Mouse (Mus musculus): ENCODE data around the gene Clpsl2. TPM values are rescaled to one million over a fixed set of nuclear protein-coding genes. Genes with fewer than 3 reads are reported as not detected.

The Clpsl2 gene
- polyA plus RNA-seq, 1 experiment from 2014 or later = not detected

DNA sequence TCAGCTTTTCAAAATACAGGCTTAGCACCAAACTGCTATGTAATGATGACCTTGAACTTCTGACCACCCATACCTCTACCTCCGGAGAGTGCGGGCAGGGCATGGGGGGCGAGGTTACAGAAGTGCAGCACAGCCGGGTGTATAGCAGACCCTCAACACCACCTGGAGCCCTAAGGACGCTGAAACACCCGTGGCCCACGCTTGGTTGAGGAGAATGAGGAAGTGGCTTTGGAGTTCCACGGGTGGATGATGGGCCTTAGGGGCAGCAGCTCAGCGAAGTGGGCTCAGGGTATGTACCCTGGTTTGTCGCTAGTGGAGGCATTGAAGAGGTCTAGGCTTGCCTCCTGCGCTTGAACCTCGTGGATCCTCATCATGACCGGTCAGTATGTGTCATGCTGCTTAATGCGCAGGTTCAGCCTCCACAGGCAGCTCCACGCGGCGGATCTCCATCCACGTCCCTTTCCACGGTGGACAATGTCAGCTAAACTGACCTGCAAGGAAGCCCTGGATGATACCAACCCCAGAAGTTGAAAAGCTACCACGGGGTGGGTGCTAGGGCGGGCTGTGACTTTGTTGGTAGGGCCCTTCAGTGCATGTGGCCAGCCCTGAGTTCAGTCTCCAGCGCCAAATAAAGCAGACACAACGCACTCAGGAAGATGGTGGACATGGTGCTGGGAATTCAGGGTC, 25.1 kb upstream of the Clpsl2 start:
- peaks cover 5% of the 10 kb centered on the region; the same call in 1 of the 2 replicates for H3K27me3 ChIP-seq (ENCODE audit: control insufficient read depth, insufficient read depth, low read length)
- no peak for ATAC-seq (ENCODE audit: insufficient read depth, low FRiP score, low TSS enrichment)
- no peak overlapping the region for H3K4me3 ChIP-seq (ENCODE audit: low read depth, low read length)
- H3K4me1 ChIP-seq (ENCODE audit: control insufficient read depth, insufficient read depth, low read length) = no peaks in the 10 kb centered on the region
- H3K4me2 ChIP-seq (ENCODE audit: low read depth) = no peak overlapping the region
- no peak overlapping the region for H3K9ac ChIP-seq (ENCODE audit: low read length)
- H3K36me3 ChIP-seq (ENCODE audit: control insufficient read depth, insufficient read depth, low read length) = no peaks in the 10 kb centered on the region
- DNase-seq (ENCODE audit: low spot score) = no peak
- WGBS = 83% methylated on average over 23 of the region's 23 CpGs
- no peak overlapping the region for H3K27ac ChIP-seq (ENCODE audit: low read depth, low read length)
- H3K9me3 ChIP-seq (ENCODE audit: control insufficient read depth, low read length) = no peaks in the 10 kb centered on the region

- Histone ChIP-seq H3K4me3 (ENCODE audit: low read depth, low read length) (no peak overlapping the region), H3K27ac (ENCODE audit: low read depth, low read length) (no peak overlapping the region), H3K36me3 (ENCODE audit: control insufficient read depth, insufficient read depth, low read length) (no peaks in the 10 kb centered on the region), H3K27me3 (ENCODE audit: control insufficient read depth, insufficient read depth, low read length) (0 out of 2 replicates have a peak, but pooled peaks cover 2% of the 10 kb centered on the region), H3K9me3 (ENCODE audit: control insufficient read depth, low read length) (no peaks in the 10 kb centered on the region), H3K9ac (ENCODE audit: low read length) (no peak overlapping the region), H3K4me1 (ENCODE audit: control insufficient read depth, insufficient read depth, low read length) (no peaks in the 10 kb centered on the region), H3K4me2 (ENCODE audit: low read depth) (no peak overlapping the region)
- ATAC-seq (ENCODE audit: insufficient read depth, low FRiP score, low TSS enrichment) = no peak
- 78% methylated on average over 4 of the region's 4 CpGs for WGBS
- no peak for DNase-seq (ENCODE audit: low spot score)
These were observed 24.3 kb upstream of the Clpsl2 start for GRCm38 (mm10) chr17:28524831-28525430.

DNA sequence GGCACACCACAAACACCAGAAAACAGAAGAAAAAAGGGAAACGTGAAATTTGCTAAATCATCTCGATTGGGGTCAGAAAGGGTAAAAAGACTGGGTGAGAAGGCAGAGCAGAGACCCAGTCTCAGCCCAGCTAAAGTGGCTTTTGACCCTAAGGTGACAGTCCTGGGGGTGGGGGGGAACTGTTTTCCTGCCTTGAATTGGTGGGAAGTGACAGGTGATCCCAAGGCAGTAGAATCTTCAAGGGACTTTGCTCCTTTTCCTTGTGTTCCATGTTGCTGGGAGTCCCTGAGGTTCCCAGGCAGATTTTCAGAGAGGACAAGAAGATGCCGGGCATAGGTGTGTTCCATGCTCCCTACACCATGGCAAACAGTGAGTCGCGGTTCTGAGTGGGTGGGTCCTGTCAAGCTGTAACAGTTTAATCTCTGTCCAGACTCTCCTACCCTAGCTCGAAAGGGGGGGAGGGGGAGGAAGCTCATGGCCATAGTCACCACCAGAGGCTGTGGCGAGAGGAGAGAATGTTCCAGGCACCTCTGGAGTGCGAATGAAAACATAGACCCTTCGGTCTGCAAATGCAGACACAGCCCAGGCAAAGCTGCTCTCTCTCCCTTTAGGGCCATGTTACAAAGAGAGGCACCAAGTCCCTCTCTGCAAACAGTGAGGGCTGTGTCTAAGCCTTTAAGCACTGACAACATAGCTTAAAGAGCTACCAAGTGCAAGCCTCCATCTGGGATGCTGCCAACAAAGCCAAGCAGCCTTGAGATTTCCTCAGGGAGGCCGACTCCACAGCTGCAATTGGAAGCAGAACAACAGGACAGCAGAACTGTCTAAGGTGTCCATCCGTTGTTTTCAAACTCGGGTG, 21.8 kb upstream of the Clpsl2 start:
- Histone ChIP-seq H3K36me3 (ENCODE audit: control insufficient read depth, insufficient read depth, low read length) (no peaks in the 10 kb centered on the region), H3K4me3 (ENCODE audit: low read depth, low read length) (no peak overlapping the region), H3K9ac (ENCODE audit: low read length) (no peak overlapping the region), H3K4me2 (ENCODE audit: low read depth) (no peak overlapping the region), H3K4me1 (ENCODE audit: control insufficient read depth, insufficient read depth, low read length) (no peaks in the 10 kb centered on the region), H3K27ac (ENCODE audit: low read depth, low read length) (no peak overlapping the region), H3K9me3 (ENCODE audit: control insufficient read depth, low read length) (no peaks in the 10 kb centered on the region), H3K27me3 (ENCODE audit: control insufficient read depth, insufficient read depth, low read length) (no peaks in the 10 kb centered on the region)
- WGBS = 49% methylated on average over 12 of the region's 12 CpGs
- ATAC-seq (ENCODE audit: insufficient read depth, low FRiP score, low TSS enrichment) (no peak), DNase-seq (ENCODE audit: low spot score) (peak; percentile 19)

DNA sequence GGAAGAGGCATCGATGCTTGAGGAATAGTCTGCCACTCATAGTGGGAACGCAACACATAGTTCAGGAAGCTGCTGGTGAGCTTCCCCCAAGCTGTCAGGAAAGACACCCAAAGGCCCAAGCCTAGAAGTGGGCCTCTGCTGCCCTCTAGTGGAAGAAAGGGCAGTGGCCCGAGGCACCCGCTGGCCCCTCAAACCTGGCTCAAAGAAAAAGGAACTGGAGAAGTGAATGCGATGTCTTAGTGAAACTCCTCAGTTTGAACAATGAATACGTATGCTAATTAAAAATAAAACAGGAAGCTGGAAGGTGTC, 21.2 kb upstream of the Clpsl2 start:
- Histone ChIP-seq H3K4me2 (ENCODE audit: low read depth) (no peak overlapping the region), H3K9ac (ENCODE audit: low read length) (no peak overlapping the region), H3K27ac (ENCODE audit: low read depth, low read length) (no peak overlapping the region), H3K9me3 (ENCODE audit: control insufficient read depth, low read length) (no peaks in the 10 kb centered on the region), H3K4me3 (ENCODE audit: low read depth, low read length) (no peak overlapping the region), H3K36me3 (ENCODE audit: control insufficient read depth, insufficient read depth, low read length) (no peaks in the 10 kb centered on the region), H3K27me3 (ENCODE audit: control insufficient read depth, insufficient read depth, low read length) (no peaks in the 10 kb centered on the region), H3K4me1 (ENCODE audit: control insufficient read depth, insufficient read depth, low read length) (no peaks in the 10 kb centered on the region)
- WGBS = 9% methylated on average over 6 of the region's 6 CpGs
- peak; percentile 84 for DNase-seq (ENCODE audit: low spot score)
- no peak for ATAC-seq (ENCODE audit: insufficient read depth, low FRiP score, low TSS enrichment)

DNA sequence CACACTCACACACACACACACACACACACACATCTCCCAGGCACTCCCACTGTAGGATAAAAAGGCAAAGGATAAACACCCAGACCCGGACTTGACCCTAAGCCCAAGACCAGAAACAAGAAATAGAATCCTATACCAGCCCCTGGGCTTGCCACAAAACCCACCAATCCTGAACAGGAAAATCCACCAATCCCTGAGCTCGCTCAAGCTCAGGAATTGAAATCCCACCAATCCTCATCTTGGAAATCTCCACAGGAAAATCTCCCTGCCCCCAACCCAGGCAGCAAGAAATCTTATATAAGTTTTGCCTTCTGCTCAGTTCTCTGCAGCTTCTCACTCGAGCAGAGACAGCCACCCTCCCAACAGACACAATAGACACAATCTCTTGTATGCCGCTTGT, 20.1 kb upstream of the Clpsl2 start:
- Histone ChIP-seq H3K27ac (ENCODE audit: low read depth, low read length) (no peak overlapping the region), H3K4me1 (ENCODE audit: control insufficient read depth, insufficient read depth, low read length) (no peaks in the 10 kb centered on the region), H3K9me3 (ENCODE audit: control insufficient read depth, low read length) (no peaks in the 10 kb centered on the region), H3K27me3 (ENCODE audit: control insufficient read depth, insufficient read depth, low read length) (no peaks in the 10 kb centered on the region), H3K4me2 (ENCODE audit: low read depth) (no peak overlapping the region), H3K9ac (ENCODE audit: low read length) (no peak overlapping the region), H3K4me3 (ENCODE audit: low read depth, low read length) (no peak overlapping the region), H3K36me3 (ENCODE audit: control insufficient read depth, insufficient read depth, low read length) (no peaks in the 10 kb centered on the region)
- 76% methylated on average over 4 of the region's 4 CpGs for WGBS
- no peak for DNase-seq (ENCODE audit: low spot score)
- no peak for ATAC-seq (ENCODE audit: insufficient read depth, low FRiP score, low TSS enrichment)

- H3K4me2 ChIP-seq (ENCODE audit: low read depth) = peak within 1 kb of the TSS; percentile 19; the same call in 1 of the 2 replicates
- 86% methylated on average over 6 of the region's 6 CpGs for WGBS
- H3K27me3 ChIP-seq (ENCODE audit: control insufficient read depth, insufficient read depth, low read length) = no peaks in the 10 kb centered on the region
- H3K4me3 ChIP-seq (ENCODE audit: low read depth, low read length) = no peak within 1 kb of the TSS
- no peaks in the 10 kb centered on the region for H3K36me3 ChIP-seq (ENCODE audit: control insufficient read depth, insufficient read depth, low read length)
- H3K4me1 ChIP-seq (ENCODE audit: control insufficient read depth, insufficient read depth, low read length) = no peaks in the 10 kb centered on the region
- no peak within 1 kb of the TSS for H3K9ac ChIP-seq (ENCODE audit: low read length)
- H3K27ac ChIP-seq (ENCODE audit: low read depth, low read length) = no peak within 1 kb of the TSS
- no peak for DNase-seq (ENCODE audit: low spot score)
- no peaks in the 10 kb centered on the region for H3K9me3 ChIP-seq (ENCODE audit: control insufficient read depth, low read length)
- ATAC-seq (ENCODE audit: insufficient read depth, low FRiP score, low TSS enrichment) = no peak
These were observed 18.7 kb upstream of the Clpsl2 start, which contains the start of gene Armc12 for GRCm38 (mm10) chr17:28530506-28530905. Gene Armc12 (plus strand): TSS chr17:28530806.

DNA sequence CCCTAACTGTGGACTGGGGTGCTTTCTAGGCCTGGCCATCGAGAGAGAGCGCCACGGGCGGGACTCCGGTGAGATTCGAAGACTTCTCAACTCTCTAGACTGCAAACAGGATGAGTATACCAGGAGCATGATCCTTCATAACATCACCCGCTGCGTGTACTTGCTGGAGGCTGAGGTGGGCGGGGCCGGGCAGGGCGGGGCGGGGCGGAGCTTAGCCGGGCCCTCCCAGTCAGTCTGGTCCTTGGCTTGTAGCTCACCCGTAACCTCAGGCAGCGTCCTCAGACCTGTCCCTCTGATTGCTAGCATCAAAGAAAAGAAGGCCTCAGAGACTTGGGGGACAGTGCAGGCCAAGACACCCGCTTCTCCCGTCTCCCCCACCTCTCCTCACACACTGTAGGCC, 17.3 kb upstream of the Clpsl2 start:
- peak; percentile 36 for DNase-seq (ENCODE audit: low spot score)
- no peak overlapping the region for H3K27ac ChIP-seq (ENCODE audit: low read depth, low read length)
- no peaks in the 10 kb centered on the region for H3K27me3 ChIP-seq (ENCODE audit: control insufficient read depth, insufficient read depth, low read length)
- H3K9me3 ChIP-seq (ENCODE audit: control insufficient read depth, low read length) = no peaks in the 10 kb centered on the region
- H3K9ac ChIP-seq (ENCODE audit: low read length) = no peak overlapping the region
- no peaks in the 10 kb centered on the region for H3K4me1 ChIP-seq (ENCODE audit: control insufficient read depth, insufficient read depth, low read length)
- H3K36me3 ChIP-seq (ENCODE audit: control insufficient read depth, insufficient read depth, low read length) = no peaks in the 10 kb centered on the region
- WGBS = 10% methylated on average over 18 of the region's 18 CpGs
- H3K4me3 ChIP-seq (ENCODE audit: low read depth, low read length) = no peak overlapping the region
- peak overlapping the region; percentile 19 for H3K4me2 ChIP-seq (ENCODE audit: low read depth)
- ATAC-seq (ENCODE audit: insufficient read depth, low FRiP score, low TSS enrichment) = no peak

GRCm38 (mm10) chr17:28532557-28532956, 16.7 kb upstream of the Clpsl2 start:
- WGBS = 90% methylated on average over 7 of the region's 7 CpGs
- H3K9me3 ChIP-seq (ENCODE audit: control insufficient read depth, low read length) = no peaks in the 10 kb centered on the region
- no peak overlapping the region for H3K4me3 ChIP-seq (ENCODE audit: low read depth, low read length)
- no peak overlapping the region for H3K4me2 ChIP-seq (ENCODE audit: low read depth)
- no peaks in the 10 kb centered on the region for H3K4me1 ChIP-seq (ENCODE audit: control insufficient read depth, insufficient read depth, low read length)
- no peak for ATAC-seq (ENCODE audit: insufficient read depth, low FRiP score, low TSS enrichment)
- H3K27me3 ChIP-seq (ENCODE audit: control insufficient read depth, insufficient read depth, low read length) = no peaks in the 10 kb centered on the region
- no peak overlapping the region for H3K9ac ChIP-seq (ENCODE audit: low read length)
- no peaks in the 10 kb centered on the region for H3K36me3 ChIP-seq (ENCODE audit: control insufficient read depth, insufficient read depth, low read length)
- DNase-seq (ENCODE audit: low spot score) = no peak
- no peak overlapping the region for H3K27ac ChIP-seq (ENCODE audit: low read depth, low read length)

Measured in neural tube, embryonic 11.5 days (tissue).